ENCODE assay signal across 42 mouse cellular contexts in genomic region chr19:11482684-11483083, GRCm38 (mm10). TPM values are rescaled to one million over a fixed set of nuclear protein-coding genes. Genes with fewer than 3 reads are reported as not detected.
"Had no signal": no experiment of that assay in that cellular context is flagged by ENCODE, and none has a peak within 500 bp of the region (broad histone marks: within the 10 kb centered on the region; RNA-seq: fewer than 3 reads in every experiment).

No protein-coding gene starts in this region.

- H3K36me3 ChIP-seq: heart, embryonic 10.5 days; heart, embryonic 12.5 days; heart, embryonic 13.5 days; heart, embryonic 15.5 days; hindbrain, embryonic 10.5 days; hindbrain, embryonic 12.5 days; hindbrain, embryonic 13.5 days; hindbrain, embryonic 15.5 days; intestine, embryonic 15.5 days; kidney, embryonic 15.5 days had no signal

- H3K27ac ChIP-seq: heart, embryonic 10.5 days; heart, embryonic 13.5 days; heart, embryonic 15.5 days; hindbrain, embryonic 10.5 days; hindbrain, embryonic 12.5 days; hindbrain, embryonic 13.5 days; hindbrain, embryonic 15.5 days; hindbrain, postnatal 0 days; intestine, embryonic 15.5 days; kidney, embryonic 15.5 days; kidney, postnatal 0 days; layer of hippocampus, adult 2 months; left cerebral cortex, adult 2 months had no signal

- H3K27me3 ChIP-seq: heart, embryonic 12.5 days; heart, embryonic 13.5 days; heart, embryonic 15.5 days; hindbrain, embryonic 12.5 days; hindbrain, embryonic 13.5 days; hindbrain, embryonic 15.5 days; intestine, embryonic 15.5 days; kidney, embryonic 15.5 days had no signal

- H3K4me3 ChIP-seq: heart, embryonic 10.5 days; heart, embryonic 12.5 days; heart, embryonic 13.5 days; heart, embryonic 15.5 days; hindbrain, embryonic 10.5 days; hindbrain, embryonic 12.5 days; hindbrain, embryonic 13.5 days; hindbrain, embryonic 15.5 days; intestine, embryonic 15.5 days; kidney, embryonic 15.5 days; layer of hippocampus, adult 2 months; left cerebral cortex, adult 2 months had no signal

- ATAC-seq: hindbrain, embryonic 16.5 days; hindbrain, postnatal 0 days; inflammation-experienced regulatory T-cells, adult 6 months; intestine, embryonic 15.5 days; intestine, embryonic 16.5 days; intestine, postnatal 0 days had no signal

- H3K9ac ChIP-seq: heart, embryonic 12.5 days; heart, embryonic 13.5 days; heart, embryonic 15.5 days; hindbrain, embryonic 12.5 days; hindbrain, embryonic 13.5 days; hindbrain, embryonic 15.5 days; intestine, embryonic 15.5 days; kidney, embryonic 15.5 days had no signal

- DNase-seq: heart, postnatal 10 days; heart, postnatal 14 days; heart, postnatal 36 days; heart, postnatal 4 days; kidney, adult 11 months; kidney, adult 18-20 months; kidney, adult 2 months; kidney, adult 8-10 months; kidney, adult 9 months; kidney, postnatal 10 days; kidney, postnatal 14 days; kidney, postnatal 25 days; kidney, postnatal 36 days; kidney, postnatal 4 days; layer of hippocampus, adult 9-11 months; layer of hippocampus, postnatal 36 days had no signal

- H3K4me2 ChIP-seq: heart, embryonic 11.5 days; heart, embryonic 12.5 days; heart, embryonic 13.5 days; heart, embryonic 15.5 days; hindbrain, embryonic 12.5 days; hindbrain, embryonic 13.5 days; hindbrain, embryonic 15.5 days; intestine, embryonic 15.5 days; kidney, embryonic 15.5 days had no signal

- H3K9me3 ChIP-seq: heart, embryonic 10.5 days; heart, embryonic 12.5 days; heart, embryonic 13.5 days; heart, embryonic 15.5 days; hindbrain, embryonic 10.5 days; hindbrain, embryonic 12.5 days; hindbrain, embryonic 13.5 days; hindbrain, embryonic 15.5 days; intestine, embryonic 15.5 days; kidney, embryonic 15.5 days had no signal

- H3K4me1 ChIP-seq: heart, embryonic 10.5 days; heart, embryonic 12.5 days; heart, embryonic 13.5 days; heart, embryonic 15.5 days; hindbrain, embryonic 10.5 days; hindbrain, embryonic 12.5 days; hindbrain, embryonic 13.5 days; hindbrain, embryonic 15.5 days; intestine, embryonic 15.5 days; kidney, embryonic 15.5 days had no signal

RNA-seq across cellular contexts. Expression of gene Gm8369, which starts 3.1 kb away (rescaled TPM):
- polyA plus RNA-seq: heart, embryonic 10.5 days; heart, embryonic 11.5 days; heart, embryonic 12.5 days; heart, embryonic 13.5 days; heart, embryonic 14.5 days; heart, embryonic 15.5 days; heart, embryonic 16.5 days; heart, postnatal 0 days; hindbrain, embryonic 10.5 days; hindbrain, embryonic 11.5 days; hindbrain, embryonic 12.5 days; hindbrain, embryonic 13.5 days; hindbrain, embryonic 15.5 days; hindbrain, embryonic 16.5 days; hindbrain, postnatal 0 days; intestine, embryonic 14.5 days; intestine, embryonic 16.5 days; kidney, embryonic 14.5 days; kidney, embryonic 15.5 days; kidney, embryonic 16.5 days; kidney, postnatal 0 days had no signal

RNA-seq across cellular contexts. Expression of gene Ms4a4b, which starts 39.3 kb away (rescaled TPM):
- polyA plus RNA-seq: heart, embryonic 10.5 days; heart, embryonic 11.5 days; heart, embryonic 12.5 days; heart, embryonic 13.5 days; heart, embryonic 14.5 days; hindbrain, embryonic 10.5 days; hindbrain, embryonic 11.5 days; hindbrain, embryonic 12.5 days; hindbrain, embryonic 13.5 days; hindbrain, embryonic 15.5 days; hindbrain, embryonic 16.5 days; hindbrain, postnatal 0 days; kidney, embryonic 14.5 days; kidney, embryonic 15.5 days had no signal

RNA-seq across cellular contexts. Expression of gene Ms4a4d, which starts 53.9 kb away (rescaled TPM):
- polyA plus RNA-seq: hindbrain, embryonic 12.5 days; hindbrain, embryonic 13.5 days; hindbrain, embryonic 15.5 days; hindbrain, embryonic 16.5 days; hindbrain, postnatal 0 days had no signal
